Mouse (Mus musculus) CH12.LX (cell line): ENCODE data around the gene Wdr95. TPM values are rescaled to one million over a fixed set of nuclear protein-coding genes. Genes with fewer than 3 reads are reported as not detected.
"Not testable (repeated sequence)": the region's sequence is repeated elsewhere in the genome, so short reads cannot be mapped to it uniquely, and the experiment has no call there.

Experiments
- DNase-seq: peaks from one replicate; pipeline ENCODE4 v3.0.0-alpha.2; 2013; ENCODE audit errors: extremely low read depth
- H3K27ac ChIP-seq: 2 replicates; pipeline ENCODE4 v1.5.1; 2012; ENCODE audit warnings: low read depth, mild to moderate bottlenecking, control low read depth, moderate library complexity; ENCODE audit not compliant: insufficient read depth
- H3K27me3 ChIP-seq: replicated peaks from 2 replicates; pipeline ENCODE3; 2012; ENCODE audit warnings: inconsistent platforms
- H3K36me3 ChIP-seq, 2 experiments: replicated peaks in 1 of 2; 2 replicates each; pipeline versions ENCODE3 to v1.6.1; 2012; ENCODE audit warnings: inconsistent platforms in 1 of 2, low read length in 1 of 2, mild to moderate bottlenecking in 1 of 2, mixed read lengths in 1 of 2, moderate library complexity in 1 of 2; ENCODE audit not compliant: control insufficient read depth in 1 of 2, insufficient read depth in 1 of 2
- H3K4me1 ChIP-seq, 2 experiments: 2 replicates each; pipeline ENCODE4 v1.6.1; 2012; ENCODE audit warnings: inconsistent platforms in 1 of 2, moderate library complexity in 1 of 2; ENCODE audit not compliant: insufficient read depth in 2 of 2, control insufficient read depth in 1 of 2
- H3K4me2 ChIP-seq: 2 replicates; pipeline ENCODE4 v1.6.1; 2012; ENCODE audit warnings: low read depth, mild to moderate bottlenecking, control low read depth; ENCODE audit not compliant: poor library complexity, insufficient read depth, severe bottlenecking
- H3K4me3 ChIP-seq, 3 experiments: fragments of 150-350 bp in 1 of 3; sonication (generic) in 1 of 3; replicated peaks in 1 of 3; 2 replicates each; pipeline versions ENCODE3 to v1.5.1; 2011 to 2012; ENCODE audit warnings: low read depth in 2 of 3, low read length in 2 of 3, mild to moderate bottlenecking in 2 of 3, moderate library complexity in 2 of 3, control low read depth in 1 of 3, improper control_type of control experiment in 1 of 3, inconsistent platforms in 1 of 3, mixed read lengths in 1 of 3; ENCODE audit not compliant: poor library complexity in 1 of 3
- H3K79me2 ChIP-seq: replicated peaks from 2 replicates; pipeline ENCODE4 v1.6.1; 2012; ENCODE audit warnings: mild to moderate bottlenecking, moderate library complexity; ENCODE audit not compliant: control insufficient read depth, poor library complexity, insufficient read depth, severe bottlenecking; ENCODE audit errors: extremely low read depth
- H3K9ac ChIP-seq: 2 replicates; pipeline ENCODE4 v1.6.1; 2012; ENCODE audit warnings: low read depth, mild to moderate bottlenecking, control low read depth, moderate library complexity; ENCODE audit not compliant: insufficient read depth
- H3K9me3 ChIP-seq: replicated peaks from 2 replicates; pipeline ENCODE3; 2012; ENCODE audit warnings: low read length, inconsistent platforms, mixed read lengths
- CTCF ChIP-seq, 2 experiments: IDR thresholded peaks in 1 of 2; conservative IDR thresholded peaks in 1 of 2; 2 replicates each; pipeline ENCODE4 v1.5.1; 2011 to 2012; ENCODE audit warnings: low read depth in 2 of 2, low read length in 2 of 2, improper control_type of control experiment in 1 of 2, inconsistent platforms in 1 of 2, mild to moderate bottlenecking in 1 of 2, moderate library complexity in 1 of 2
- ETS1 ChIP-seq: conservative IDR thresholded peaks from 2 replicates; pipeline ENCODE4 v1.6.1; 2012; ENCODE audit warnings: low read depth, mild to moderate bottlenecking, inconsistent platforms, low read length, improper control_type of control experiment, moderate library complexity
- GABPA ChIP-seq: IDR thresholded peaks from 2 replicates; pipeline ENCODE4 v1.6.1; 2012; ENCODE audit warnings: low read depth, low read length, improper control_type of control experiment, inconsistent platforms; ENCODE audit not compliant: insufficient replicate concordance
- JUN ChIP-seq: IDR thresholded peaks from 2 replicates; pipeline ENCODE4 v1.6.1; 2011; ENCODE audit warnings: low read depth, mild to moderate bottlenecking, low read length, improper control_type of control experiment, moderate library complexity; ENCODE audit not compliant: insufficient read depth
- KAT2A ChIP-seq: IDR thresholded peaks from 2 replicates; pipeline ENCODE4 v1.6.1; 2012; ENCODE audit warnings: low read length, improper control_type of control experiment, inconsistent platforms; ENCODE audit not compliant: insufficient replicate concordance
- MAFK ChIP-seq: IDR thresholded peaks from 2 replicates; pipeline ENCODE4 v1.6.1; 2011; ENCODE audit warnings: low read length, improper control_type of control experiment; ENCODE audit not compliant: insufficient replicate concordance
- MEF2A ChIP-seq: IDR thresholded peaks from 2 replicates; pipeline ENCODE4 v1.6.1; 2014; ENCODE audit warnings: low read depth, mild to moderate bottlenecking, inconsistent platforms, low read length, improper control_type of control experiment, borderline replicate concordance
- NELFE ChIP-seq: IDR thresholded peaks from 2 replicates; pipeline ENCODE4 v1.6.1; 2011; ENCODE audit warnings: low read depth, low read length, improper control_type of control experiment
- NRF1 ChIP-seq: IDR thresholded peaks from 2 replicates; pipeline ENCODE4 v1.6.1; 2014; ENCODE audit warnings: low read depth, mild to moderate bottlenecking, inconsistent platforms, low read length, improper control_type of control experiment, moderate library complexity
- POLR2AphosphoS2 ChIP-seq: IDR thresholded peaks from 2 replicates; pipeline ENCODE4 v1.6.1; 2011; ENCODE audit warnings: low read depth, low read length, improper control_type of control experiment
- RCOR1 ChIP-seq: conservative IDR thresholded peaks from 2 replicates; pipeline ENCODE4 v1.6.1; 2012; ENCODE audit warnings: low read depth, mild to moderate bottlenecking, inconsistent platforms, low read length, improper control_type of control experiment
- SIN3A ChIP-seq: IDR thresholded peaks from 2 replicates; pipeline ENCODE4 v1.6.1; 2012; ENCODE audit warnings: low read length, improper control_type of control experiment, inconsistent platforms
- SMC3 ChIP-seq: IDR thresholded peaks from 2 replicates; pipeline ENCODE4 v1.6.1; 2011; ENCODE audit warnings: low read depth, low read length, improper control_type of control experiment
- TCF12 ChIP-seq: IDR thresholded peaks from 2 replicates; pipeline ENCODE4 v1.6.1; 2014; ENCODE audit warnings: low read depth, mild to moderate bottlenecking, inconsistent platforms, low read length, improper control_type of control experiment
- USF2 ChIP-seq: conservative IDR thresholded peaks from 2 replicates; pipeline ENCODE4 v1.6.1; 2011; ENCODE audit warnings: low read depth, low read length, improper control_type of control experiment
- ZMIZ1 ChIP-seq: IDR thresholded peaks from 2 replicates; pipeline ENCODE4 v1.6.1; 2012; ENCODE audit warnings: low read depth, mild to moderate bottlenecking, inconsistent platforms, low read length, improper control_type of control experiment
- dilution Hi-C: fragments of 300-500 bp; cut with MboI; formaldehyde crosslinking; loops from 2 replicates; pipeline ENCODE4 v1.14.3; 2020; ENCODE audit warnings: low sequenced_read_pairs; ENCODE audit not compliant: extremely low pct_unique_long_range_greater_than_20kb, extremely low pct_ligation_motif_present
- in situ Hi-C: fragments of 300-500 bp; cut with MboI; formaldehyde crosslinking; loops from 3 replicates; pipeline ENCODE4 v1.14.3; 2019; ENCODE audit warnings: low sequenced_read_pairs, low pct_ligation_motif_present, low pct_unique_long_range_greater_than_20kb, mixed read lengths
- polyA plus RNA-seq: library from polyadenylated mRNA; unstranded; fragments of >175 nt; gene quantifications from 2 replicates; pipeline ENCODE4 v1.2.1, GENCODE M21; 2012; ENCODE audit warnings: low read depth; ENCODE audit not compliant: insufficient read length
- total RNA-seq, 2 experiments: library from RNA; depleted of rRNA; stranded (reverse); fragments of 300-350 nt in 1 of 2; fragments of >200 nt in 1 of 2; gene quantifications; 2 replicates each; pipeline ENCODE4 v1.2.3; 2012 to 2014

Gene Wdr95
- total and polyA plus RNA-seq, 3 experiments: not detected

- H3K4me2 ChIP-seq, H3K36me3 ChIP-seq, DNase-seq, H3K9ac ChIP-seq, H3K27me3 ChIP-seq, dilution Hi-C loops, H3K9me3 ChIP-seq, H3K27ac ChIP-seq, H3K4me3 ChIP-seq, H3K79me2 ChIP-seq: not testable (repeated sequence)
- in situ Hi-C loops: loop anchor here (10.0 kb wide), 1 partner anchor 72 kb away; no protein-coding TSS in a partner anchor
- H3K4me1 ChIP-seq: peaks cover 0 to 34% of the 10 kb centered on the region in 2 experiments; a peak in 2 of 4 replicates
Observed at GRCm38 (mm10) chr5:149527292-149527691, 1.2 kb upstream of the Wdr95 start.

GRCm38 (mm10) chr5:149533847-149534246 lies 5.4 kb downstream of the Wdr95 start:
- H3K4me1 ChIP-seq: peaks cover 0 to 7% of the 10 kb centered on the region in 2 experiments; a peak in 2 of 4 replicates
- no peak for DNase-seq
- in situ Hi-C loops (no loop called here), dilution Hi-C loops (no loop called here)
- no peak overlapping the region for H3K9ac ChIP-seq
- H3K36me3 ChIP-seq: no peaks in the 10 kb centered on the region
- peaks cover 3% of the 10 kb centered on the region for H3K9me3 ChIP-seq
- no peak overlapping the region for H3K27ac ChIP-seq
- TF ChIP-seq NELFE (no peak), POLR2AphosphoS2 (no peak), GABPA (no peak), SIN3A (no peak), TCF12 (no peak), SMC3 (no peak), MEF2A (no peak), MAFK (no peak), CTCF (conservative IDR thresholded peaks at IDR 0.05 in 1 of 2, IDR thresholded peaks at IDR 0.05 in 1 of 2; ENCODE audit: low read depth in 2 of 2, low read length in 2 of 2) (no peak), USF2 (no peak), NRF1 (no peak), RCOR1 (no peak), KAT2A (no peak), JUN (no peak), ETS1 (no peak), ZMIZ1 (no peak)
- no peak overlapping the region for H3K4me2 ChIP-seq
- H3K27me3 ChIP-seq: no peaks in the 10 kb centered on the region
- H3K79me2 ChIP-seq: no peaks in the 10 kb centered on the region
- no peak overlapping the region for H3K4me3 ChIP-seq
